Mouse (Mus musculus) spleen, postnatal 10 days (tissue): ENCODE results near the gene Slc15a2.

Source experiments
- DNase-seq, 2 experiments: peaks; one replicate each; pipeline ENCODE4 v3.0.0; 2021 to 2022; ENCODE audit warnings: low spot score in 2 of 2

Slc15a2 gene

GRCm38 (mm10) chr16:36770191-36770771, 14.5 kb downstream of the Slc15a2 start:
- peak in 1 of 2 experiments; percentile 20 for DNase-seq

DNA sequence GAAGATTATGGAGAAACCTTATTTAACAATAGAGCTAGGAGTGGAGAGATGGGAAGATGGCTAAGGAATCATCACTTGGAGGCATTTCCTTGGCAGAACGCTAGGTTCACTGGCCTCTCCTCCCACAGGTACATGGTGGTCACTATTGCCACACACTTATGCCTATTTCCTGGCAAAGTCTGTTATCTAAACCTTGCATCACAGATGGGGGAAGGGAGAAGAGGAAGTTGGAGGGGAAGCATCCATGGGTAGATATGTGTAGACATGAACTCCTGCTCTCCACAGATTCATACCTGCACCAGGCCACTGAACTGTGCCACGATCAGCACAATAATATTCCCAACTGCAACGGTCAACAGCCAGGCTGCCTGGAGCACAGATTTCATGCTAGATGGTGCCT, 32.8 kb downstream of the Slc15a2 start:
- DNase-seq, result no peak

GRCm38 (mm10) chr16:36747767-36748166, 37.0 kb downstream of the Slc15a2 start:
- DNase-seq, result no peak

DNA sequence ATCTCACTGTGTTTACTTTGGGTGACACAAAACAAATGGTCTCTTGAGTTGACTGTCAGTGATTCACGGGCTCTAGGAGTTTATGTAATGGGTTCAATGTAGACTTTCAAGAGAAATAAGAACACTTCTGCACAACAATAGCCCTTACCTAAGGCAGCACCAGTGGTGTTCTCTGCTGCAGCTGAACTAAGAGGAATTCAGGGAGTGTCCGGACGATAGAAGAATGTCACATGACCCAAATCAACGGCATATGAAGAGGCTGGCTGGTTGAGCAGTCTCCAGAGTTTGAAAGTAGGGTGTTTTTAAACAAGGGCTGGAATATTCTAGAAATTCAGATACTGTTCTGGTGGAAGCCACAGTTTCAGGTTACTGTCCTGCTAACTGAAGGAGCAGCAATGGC, 37.7 kb downstream of the Slc15a2 start:
- no peak for DNase-seq

GRCm38 (mm10) chr16:36743580-36743979, 41.2 kb downstream of the Slc15a2 start:
- no peak for DNase-seq

DNA sequence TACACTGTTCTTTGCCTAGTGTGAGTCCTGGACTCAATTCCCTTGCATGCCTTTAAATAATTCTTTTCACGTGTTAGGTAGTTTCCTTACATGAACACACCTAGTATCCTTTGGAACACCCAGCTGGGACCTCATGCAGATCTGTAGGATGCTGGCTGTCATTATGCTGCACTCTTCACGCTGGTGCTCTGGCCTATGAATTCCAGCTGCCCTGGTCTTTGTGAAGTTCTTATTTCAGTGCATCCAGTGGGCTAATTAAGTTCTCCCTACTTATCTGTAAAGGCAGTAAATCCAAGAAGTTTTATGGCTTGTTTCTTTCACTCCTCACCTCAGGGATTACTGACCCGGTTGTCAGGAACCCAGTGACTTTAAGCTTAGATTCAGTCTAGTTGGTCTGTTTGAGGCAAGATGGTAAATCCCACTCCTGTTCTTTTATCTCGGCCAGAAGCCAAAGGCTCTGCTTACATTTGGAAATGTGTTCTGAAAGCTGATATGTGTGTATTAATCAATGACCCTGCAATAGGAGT, 45.3 kb downstream of the Slc15a2 start:
- DNase-seq, result no peak

DNA sequence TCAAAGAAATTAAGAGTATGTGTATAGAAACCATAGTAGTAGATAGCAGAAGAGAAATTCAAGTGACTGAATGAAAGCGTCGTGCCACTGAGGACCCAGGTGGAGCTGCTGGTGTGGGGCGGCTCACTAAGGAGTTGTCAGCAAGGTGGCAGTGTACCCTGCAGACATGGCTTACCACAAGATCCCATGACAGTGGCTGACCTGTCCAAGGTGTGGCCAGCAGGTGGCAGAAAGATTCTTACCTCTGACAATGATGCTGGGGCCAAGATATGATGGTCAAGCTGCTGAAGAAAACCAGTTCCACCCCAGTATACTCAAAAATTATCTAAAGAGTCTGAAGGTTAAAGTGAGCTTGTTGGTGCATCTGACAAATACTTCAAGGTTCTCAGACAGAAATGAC, 49.3 kb downstream of the Slc15a2 start:
- DNase-seq, result no peak

DNA sequence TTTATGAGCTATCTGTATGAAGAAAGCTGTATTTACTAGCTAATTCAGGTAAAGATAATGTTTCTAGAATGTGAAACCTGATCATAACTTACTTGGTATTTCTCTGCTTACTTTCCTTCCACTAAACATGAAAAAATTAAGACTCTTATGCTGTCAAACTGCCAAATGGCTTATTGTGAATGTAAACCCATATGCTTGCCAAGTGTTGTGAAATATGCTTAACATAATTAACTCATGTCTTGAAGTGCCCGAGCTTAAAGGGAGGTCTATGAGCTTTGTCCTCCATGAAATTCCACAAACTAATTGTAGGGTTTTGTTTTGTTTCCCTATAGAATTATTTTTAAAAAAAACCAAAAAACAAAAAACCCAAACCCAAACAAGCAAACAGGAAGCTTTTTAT, 50.9 kb downstream of the Slc15a2 start:
- no peak for DNase-seq

DNA sequence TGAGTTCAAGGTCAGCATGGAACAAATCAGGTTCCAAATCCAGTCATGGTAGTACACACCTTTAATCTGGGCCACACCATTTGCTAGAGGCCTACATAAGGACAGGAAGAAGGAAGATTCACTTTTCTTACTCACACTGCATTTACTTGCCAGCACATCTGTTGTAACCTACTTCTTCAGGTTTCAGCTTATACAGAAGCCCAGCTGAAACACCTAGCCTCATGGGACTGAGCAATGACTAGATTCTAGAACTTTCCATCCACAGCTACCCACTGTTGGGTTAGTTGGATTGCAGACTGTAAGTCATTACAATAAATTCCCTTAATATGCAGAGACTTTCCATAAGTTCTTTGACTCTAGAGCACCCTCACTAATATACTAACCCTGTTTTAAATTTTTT, 52.2 kb downstream of the Slc15a2 start:
- DNase-seq, result no peak

DNA sequence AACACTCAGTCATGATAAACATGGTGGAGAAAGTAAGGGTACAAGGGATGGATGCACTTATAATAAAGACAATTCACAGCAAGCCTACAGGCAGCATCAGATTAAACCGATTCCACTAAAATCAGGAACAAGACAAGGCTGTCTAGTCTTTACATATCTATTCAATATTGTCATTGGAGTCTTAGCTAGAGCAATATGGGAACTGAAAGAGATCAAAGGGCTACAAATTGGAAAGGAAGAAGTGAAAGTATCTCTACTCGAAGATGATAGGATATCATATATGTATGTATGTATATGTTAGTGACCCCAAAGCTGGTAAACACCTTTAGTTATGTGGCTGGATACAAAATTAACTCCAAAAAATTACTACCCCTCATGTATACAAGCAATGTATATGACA, 55.8 kb downstream of the Slc15a2 start:
- no peak for DNase-seq

DNA sequence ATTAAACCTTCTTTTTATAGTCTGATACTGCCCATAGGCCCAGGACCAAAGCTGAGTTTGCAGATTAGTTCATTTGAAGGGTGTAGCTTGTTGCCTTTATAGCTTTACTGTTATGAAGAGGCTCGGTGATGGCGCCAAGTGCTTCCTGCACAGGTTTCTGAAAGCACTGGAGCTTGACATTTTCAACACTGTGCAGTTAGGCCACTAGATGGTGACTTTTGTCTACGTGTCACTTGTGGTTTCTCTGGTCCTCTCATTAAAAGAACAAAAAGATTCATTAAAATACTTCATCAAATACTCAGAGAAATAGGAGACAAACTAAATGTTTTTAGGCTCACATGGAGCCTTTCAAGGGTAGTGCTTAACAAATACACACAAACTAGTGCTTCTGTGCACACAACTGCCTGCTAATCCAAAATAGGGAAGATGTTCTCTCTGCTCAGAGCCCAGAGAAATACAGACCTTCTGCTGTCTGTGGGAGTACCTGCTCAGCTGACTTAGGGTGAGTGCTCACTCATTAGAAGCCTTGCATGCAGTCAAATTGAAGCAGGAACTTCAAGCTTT, 60.8 kb downstream of the Slc15a2 start:
- DNase-seq, result no peak

GRCm38 (mm10) chr16:36722739-36723138, 62.0 kb downstream of the Slc15a2 start:
- no peak for DNase-seq

DNA sequence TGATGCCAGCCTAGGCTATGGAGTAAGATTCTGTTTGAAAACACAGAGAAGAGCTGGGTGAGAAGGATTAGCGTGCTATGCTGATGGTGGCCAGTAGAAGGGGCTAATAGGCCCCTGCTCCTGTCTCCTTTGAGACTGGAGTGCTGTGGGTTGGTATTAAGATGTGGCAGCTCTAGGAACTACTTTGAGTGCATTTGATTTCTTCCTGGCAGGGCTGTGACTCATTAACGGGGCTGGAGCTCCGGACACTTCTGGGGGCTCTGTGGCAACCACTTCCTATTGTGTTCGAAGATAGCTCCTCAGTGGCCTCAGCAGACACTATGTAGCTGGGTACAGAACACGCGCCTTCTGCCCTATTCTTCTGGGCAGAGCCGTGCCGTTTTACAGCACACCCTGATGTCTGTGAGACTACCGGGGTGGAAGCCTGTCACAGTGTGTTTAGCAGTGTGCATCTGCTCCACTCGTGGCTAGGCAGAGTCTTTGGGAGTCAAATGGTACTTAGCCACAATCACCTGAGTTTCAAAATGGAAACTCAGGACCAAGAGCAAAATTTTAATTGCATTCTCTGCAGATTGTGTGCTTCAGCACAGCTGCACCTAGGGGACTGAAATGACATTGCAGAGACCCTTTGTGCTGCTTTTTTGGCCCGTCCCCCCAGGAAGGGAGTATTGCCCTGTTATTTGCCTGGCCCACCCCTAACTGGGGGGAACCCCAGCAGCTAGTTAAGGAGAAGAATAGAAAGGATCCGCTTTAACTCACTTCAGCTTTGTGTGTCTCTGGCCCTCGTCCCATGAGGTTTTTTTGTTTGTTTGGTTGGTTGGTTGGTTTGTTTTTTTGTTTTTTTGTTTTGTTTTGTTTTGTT, 64.3 kb downstream of the Slc15a2 start:
- DNase-seq, result no peak

- DNase-seq, result no peak
These were observed 66.1 kb downstream of the Slc15a2 start for GRCm38 (mm10) chr16:36718637-36719036.

DNA sequence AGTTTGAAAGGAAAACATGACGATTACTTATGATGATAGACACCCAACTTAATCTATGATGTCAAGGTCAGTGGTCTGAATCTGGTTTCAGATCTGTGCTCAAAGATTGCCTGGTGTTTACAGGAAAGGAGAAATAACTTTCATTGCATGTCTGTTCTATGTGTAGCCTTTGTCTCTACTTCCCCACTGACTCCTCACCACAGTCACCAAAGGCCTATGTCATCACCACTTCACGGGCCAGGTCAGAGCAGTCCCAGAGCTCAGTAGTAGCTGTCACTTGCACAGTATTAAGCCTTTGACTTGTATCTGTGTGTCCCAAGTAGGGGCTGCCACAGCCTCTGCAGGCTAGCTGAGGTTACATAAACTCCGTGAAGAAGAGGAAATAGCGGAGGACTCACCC, 67.3 kb downstream of the Slc15a2 start:
- DNase-seq, result no peak

- DNase-seq, result peak in 1 of 2 experiments; percentile 62
These were observed 73.0 kb downstream of the Slc15a2 start for GRCm38 (mm10) chr16:36711760-36712159.

GRCm38 (mm10) chr16:36710794-36711193, 74.0 kb downstream of the Slc15a2 start:
- DNase-seq, result peak in 1 of 2 experiments; percentile 41

- peak in 1 of 2 experiments; percentile 47 for DNase-seq
These were observed 75.4 kb downstream of the Slc15a2 start for GRCm38 (mm10) chr16:36709405-36709804.

GRCm38 (mm10) chr16:36708751-36709150, 76.0 kb downstream of the Slc15a2 start:
- DNase-seq, result no peak

DNA sequence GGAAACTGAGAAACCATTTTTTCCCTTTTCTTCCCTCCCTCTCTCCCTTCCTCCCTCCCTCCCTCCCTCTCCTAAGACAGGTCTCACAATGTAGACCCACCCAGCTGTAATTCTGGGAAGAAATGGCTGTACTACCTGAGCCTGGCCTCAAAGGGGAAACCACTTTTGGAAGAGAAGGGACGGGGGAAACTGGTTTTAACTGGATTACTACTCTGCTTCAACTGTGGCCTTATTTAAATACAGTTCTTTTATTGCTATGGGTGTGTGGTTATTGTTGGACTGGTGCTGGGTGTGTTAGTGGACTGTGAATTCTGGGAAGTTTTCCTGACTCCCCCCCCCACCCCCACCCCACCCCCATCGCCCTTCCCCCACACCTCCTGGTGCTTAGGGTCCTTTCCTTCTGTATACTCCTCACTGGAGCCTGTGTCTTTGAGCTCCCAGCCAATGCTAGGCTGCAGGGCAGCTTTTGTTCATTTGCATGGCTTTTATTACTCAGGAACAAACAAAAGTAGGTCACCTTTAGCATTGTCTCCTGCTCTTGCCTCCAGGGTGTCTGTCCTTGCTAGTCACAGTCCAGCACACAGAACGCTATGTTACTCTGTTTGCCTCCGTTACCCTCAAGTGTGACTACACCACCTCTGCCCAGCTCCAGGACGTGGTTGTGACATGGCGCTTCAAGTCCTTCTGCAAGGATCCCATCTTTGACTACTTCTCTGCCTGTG, 76.9 kb downstream of the Slc15a2 start:
- no peak for DNase-seq

- no peak for DNase-seq
These were observed 84.3 kb downstream of the Slc15a2 start for GRCm38 (mm10) chr16:36700484-36700883.
